Mouse (Mus musculus): ENCODE data around the gene Olfm2.

The Olfm2 gene

DNA sequence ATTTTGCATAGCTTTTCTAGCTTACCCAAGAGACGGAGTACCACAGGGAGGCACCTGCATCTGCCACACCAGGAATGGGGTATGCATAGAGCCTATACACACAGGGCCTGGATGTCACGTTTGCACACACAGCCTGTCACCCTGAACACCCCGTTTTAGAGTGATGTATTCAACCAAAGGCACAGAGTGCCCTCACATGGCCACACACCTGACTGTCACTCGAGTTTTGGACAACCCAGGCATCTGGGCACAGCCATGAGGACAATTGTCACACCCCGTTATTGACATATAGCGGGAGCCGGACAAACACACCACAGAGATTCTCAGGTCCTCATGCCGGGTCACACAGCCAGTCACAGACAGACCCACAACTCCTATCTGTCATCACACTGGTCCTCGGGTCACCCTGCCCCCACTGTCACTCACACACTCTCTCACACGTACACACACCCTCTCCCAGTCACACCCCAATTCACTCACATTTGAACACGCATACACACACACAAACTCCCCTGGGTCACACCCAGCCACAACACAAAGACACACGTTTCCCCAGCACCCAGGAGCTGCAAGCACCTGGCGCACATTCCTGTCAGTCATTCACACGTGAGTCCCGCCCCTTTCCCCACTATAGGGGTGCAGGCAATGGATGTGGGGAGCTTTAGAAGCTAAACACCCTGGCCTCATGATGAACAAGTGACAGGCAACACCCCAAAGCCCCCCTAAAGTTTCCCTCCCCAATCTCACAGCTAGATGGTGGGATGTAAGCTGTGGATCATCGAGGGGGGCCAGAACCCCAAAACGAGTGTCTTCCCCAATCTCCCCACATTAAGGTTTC lies 801 bp downstream of the Olfm2 start:
- DNase-seq = no peak

DNA sequence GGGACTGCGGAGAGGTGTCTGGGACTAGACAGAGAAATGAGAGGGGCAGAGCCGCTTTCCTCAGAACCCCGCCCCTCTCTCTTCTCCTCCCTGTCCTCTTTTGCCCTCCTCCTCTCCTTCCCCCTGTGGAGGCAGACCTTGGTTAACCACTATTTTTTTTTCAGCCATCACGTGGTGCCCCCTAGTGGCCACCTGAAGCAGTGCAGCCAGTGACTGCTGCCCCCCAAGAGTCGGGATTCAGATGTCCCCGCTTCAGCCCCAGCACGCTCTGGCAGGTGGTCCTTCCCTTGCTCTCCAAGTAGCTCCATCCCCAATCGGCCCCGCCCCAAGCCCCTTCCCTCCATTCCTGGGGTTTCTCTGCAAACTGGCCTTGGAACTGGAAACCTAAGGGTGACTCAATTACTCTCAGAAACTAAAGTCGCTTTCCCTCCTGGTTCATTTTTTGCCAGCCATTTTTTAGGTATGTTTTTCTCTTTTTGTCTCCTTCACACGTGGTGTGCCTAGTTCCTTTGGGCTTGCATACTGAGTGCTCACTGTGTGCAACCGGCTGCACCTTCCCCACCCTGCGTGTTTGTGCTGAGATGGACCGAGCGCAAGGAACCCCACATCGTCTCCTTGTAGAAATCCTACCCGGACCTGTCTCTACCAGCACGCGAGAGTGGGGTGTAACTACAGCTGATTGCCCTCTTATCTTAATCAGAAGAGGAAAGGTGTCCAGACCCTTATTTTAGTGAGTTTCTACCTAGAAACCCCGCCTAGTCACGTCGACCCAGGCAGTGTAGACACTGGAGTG lies 2.0 kb downstream of the Olfm2 start:
- DNase-seq = no peak

DNA sequence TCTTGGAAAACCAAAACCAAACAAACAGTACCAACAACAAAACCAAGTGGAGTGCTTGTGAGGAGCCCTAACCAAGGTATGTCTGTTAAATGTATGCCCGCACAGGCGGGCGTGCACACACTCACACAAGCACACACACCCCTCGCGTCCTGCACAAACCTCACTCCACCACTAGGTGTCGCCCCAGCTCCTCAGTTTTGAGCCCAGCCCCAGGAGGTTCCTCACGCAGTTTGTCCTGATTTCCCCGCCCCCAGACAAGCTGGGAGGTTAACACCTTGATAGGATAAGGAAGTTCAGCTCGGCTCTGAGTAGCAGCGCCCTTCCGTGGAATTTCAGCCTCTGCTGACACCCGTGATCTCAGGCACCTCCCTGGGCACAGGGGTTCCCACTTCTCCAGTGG lies 5.7 kb downstream of the Olfm2 start:
- DNase-seq = peak; percentile 45

DNA sequence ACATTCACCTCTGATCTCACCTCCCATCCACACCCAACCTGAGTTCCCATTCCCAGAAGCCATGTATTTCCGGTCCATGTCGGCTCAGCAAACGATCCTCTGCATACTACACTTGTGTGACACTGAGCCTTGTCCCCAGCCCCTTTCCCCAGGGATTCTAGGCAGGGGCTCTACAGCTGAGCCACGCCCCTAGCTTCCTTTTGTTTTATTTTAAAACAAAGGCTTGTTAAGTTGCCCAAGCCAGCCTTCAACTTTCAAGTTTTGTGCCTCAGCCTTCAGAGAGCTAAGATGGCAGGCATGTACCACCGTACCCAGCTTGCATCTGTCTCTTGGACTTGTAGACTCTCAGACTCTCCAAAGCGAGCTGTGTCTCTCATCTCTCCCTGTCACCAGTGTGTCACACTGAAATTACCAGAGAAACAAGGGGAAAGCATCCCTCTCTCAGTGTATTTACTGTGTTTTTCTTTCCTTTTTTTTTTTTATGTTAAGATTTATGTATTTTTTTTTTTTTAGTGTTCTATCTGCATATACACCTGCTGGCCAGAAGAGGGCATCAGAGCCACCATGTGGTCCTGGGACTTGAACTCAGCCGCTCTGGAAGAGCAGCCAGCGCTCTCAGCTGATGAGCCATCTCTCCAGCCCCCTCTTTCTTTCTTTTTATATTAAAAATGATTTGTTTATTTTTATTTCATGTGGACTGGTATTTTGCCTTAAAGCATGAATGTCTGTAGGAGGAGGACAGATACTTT lies 7.7 kb downstream of the Olfm2 start:
- no peak for DNase-seq

DNA sequence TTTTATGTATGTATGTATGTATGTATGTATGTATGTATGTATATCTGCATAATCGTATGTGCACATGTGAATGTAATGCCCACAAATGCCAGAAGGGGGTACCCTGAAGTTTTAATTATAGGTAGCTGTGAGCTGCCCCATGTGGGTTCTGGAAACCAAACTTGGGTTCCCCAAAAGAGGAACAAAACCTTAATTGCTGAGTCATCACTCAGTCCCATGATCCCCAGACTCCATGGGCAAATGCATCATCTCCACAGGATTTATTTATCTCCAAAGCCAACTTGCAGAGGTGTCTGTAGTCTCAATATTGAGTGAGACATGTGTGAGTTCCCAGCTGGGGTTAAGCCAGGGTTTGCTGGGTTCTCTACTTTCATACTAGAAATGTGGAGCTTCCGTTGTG lies 8.9 kb downstream of the Olfm2 start:
- DNase-seq = no peak

DNA sequence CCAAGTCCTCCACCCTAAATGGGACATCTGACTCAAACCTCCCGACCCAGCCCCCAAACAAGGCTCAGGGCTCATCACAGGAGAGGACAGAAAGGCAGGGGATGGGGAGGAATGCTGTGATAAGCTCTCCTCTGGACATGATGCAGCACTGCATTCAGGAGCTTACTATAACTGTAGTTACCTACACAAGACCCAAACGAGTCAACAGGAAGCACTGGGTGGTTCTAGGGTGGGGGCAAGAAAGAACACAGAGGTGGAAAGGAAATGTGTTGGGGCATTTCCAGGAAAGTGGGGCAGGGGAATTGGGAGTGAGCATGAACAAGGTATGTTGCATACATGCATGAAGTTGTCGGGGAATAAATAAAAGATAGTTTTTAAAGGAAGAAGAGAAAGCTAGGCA lies 11.5 kb downstream of the Olfm2 start:
- DNase-seq = no peak

DNA sequence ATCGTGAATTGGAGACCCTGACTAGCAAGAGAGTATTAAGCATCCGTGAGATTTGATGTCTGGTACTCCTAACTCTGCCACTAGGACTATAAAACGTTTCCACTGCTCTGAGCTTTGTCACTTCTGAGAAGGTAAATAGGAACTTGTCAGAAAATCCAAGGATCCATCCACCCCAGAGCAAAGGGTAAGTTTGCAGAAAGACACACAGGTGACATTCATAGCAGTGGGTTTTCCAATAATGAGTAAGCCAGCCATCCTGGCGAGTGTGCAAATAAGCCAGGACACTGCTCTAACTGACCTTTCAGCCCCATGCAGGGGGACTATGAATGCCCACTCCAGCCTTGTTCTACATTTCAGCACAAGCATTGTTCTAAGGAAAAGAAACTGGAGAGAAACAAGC lies 14.4 kb downstream of the Olfm2 start:
- no peak for DNase-seq

DNA sequence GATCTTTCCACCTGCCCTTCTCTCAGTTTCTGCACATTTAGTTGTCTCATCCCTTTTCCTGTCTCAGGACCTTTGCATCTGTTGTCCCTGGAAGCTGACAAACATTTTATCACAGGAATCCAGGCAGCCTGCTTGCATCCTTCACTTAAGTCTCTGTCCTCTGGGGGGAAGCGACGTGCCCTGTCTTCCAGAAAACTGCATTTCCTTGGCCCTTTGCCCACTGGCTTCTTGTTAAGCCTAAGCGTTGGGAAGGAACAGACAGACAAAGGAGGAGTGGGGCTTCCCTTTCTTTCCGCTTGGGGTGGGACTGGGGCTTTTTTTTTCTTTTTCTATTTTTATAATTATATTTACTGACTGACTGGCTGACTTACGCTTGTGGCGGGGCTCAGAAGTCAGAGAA lies 16.7 kb downstream of the Olfm2 start:
- DNase-seq = no peak

DNA sequence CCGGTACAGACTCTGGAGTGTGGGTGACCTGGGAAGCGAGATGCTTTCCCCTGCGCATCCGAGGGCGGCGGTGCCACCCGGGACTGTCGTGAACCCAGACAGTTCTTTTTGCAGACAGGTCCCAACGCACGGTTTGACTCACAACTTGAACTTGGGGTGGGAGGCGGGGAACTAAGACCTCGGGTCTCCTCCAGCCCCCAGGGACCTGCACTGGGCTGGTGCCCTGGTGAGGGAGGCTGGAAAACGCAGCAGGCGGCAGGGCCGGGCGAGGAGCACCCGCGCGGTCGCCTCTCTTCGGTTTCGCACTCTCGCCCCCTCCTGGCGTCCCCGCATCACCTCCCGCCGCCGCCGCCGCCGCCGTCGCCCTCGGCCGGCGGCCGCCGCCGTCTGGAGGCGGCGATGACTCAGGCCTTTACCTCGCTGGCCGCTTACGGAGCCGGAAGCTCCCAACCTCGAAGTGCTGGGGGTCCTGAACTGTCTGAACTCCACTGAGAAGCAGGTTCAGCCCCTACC lies 18.5 kb downstream of the Olfm2 start:
- DNase-seq = no peak

DNA sequence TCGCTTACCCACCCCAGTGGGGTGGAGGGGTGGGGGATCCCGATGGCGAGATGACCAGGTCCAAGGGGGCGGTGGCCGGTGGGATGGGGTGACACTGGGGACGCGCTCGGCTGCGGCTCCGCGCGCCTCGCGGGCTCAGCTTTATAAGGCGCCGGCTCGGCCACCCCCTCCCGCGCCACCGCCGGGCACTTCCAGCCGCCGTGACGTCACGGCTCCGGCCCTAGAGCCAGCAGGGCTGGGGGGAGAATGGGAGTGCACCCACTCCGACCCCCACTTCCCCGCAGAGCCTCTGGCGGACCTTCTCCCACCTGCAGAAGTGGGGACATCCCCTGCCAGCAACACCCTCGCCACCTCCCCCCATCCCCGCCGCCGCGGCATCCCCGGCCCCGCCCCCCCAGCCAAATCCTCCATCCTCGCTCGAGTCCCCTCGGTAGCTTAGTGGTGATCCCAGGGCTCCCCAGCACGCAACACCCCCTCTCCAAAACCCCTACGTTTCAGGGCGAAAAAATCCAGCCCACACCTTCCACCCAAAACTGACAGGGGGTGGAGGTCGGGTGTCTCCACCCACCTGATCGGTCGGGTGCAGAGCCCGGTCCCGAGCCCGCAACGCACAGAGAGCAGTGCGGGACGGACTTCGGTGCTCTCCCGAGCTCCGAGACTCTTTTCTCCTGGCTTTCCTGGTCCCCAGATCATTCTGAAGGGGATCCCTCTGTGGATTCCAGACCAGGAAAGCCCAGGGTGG lies 19.1 kb downstream of the Olfm2 start:
- no peak for DNase-seq

DNA sequence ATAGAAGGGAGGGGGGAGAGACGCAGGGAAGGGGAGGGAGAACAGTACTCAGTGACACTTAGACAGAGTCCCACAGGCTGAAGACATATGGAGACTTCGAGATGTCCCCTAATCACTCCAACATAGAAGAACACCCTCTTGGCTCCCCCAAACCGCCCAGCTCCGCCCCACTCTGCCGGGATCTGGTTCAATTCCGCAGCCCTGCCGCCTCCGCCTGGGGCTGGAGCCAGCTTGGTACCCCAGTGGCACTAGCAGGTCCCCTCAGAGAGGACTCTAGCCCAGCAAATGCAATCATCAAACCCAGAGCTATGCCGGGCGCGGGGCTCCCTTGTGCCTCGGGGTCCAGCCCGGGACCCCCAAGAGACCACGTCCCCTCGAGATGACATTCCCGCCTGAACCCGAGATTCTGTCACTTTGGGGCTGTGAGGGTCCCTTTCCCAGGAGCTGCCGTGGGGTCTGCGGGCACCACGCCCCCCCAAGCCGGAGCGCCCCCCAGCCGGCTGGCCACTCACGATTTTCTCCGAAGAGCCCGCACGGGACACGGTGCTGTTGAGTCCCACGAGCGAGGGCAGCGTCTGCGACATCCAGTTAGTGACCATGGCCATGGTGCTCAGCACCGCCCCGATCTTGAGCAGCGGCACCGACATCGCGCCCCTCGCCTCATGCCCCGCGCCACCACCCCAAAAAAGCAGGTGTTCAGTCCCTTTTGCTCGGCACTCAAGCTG lies 19.9 kb downstream of the Olfm2 start:
- no peak for DNase-seq

DNA sequence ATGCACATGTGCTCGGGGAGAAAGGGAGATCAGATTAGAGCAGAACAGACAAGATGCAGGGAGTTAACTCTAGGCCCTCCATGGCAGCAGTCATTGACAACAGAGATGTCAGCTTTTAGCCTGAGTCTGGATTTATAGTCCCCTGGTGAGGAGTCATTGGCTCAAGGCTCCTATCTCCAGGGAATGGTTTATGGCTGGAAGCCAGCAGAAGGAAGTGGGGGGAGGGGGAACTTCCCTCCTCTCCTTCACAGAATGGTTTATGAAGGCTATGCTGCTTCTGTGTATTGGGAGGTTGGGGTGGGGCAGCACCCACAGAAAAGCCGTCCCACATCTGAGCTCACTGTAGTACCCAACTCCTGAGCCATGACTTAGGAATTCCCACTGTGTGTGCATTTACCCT lies 24.6 kb downstream of the Olfm2 start:
- DNase-seq = no peak

DNA sequence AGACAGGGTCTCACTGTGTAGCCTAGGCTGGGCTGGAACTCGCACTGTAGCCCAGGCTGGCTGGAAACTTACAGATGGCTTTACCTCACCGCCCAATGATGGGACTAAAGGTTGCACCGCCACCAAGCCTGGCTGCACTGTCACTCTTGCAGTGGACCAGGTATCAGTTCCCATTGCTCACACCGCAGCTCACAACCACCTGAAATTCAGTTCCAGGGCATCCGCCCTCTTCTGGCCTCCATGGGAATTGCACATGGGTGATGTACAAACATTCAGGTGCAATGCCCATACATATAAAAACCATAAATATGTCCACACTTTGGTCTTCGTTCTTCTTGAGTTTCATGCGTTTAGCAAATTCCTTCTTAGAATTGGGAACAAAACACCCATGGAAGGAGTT lies 30.8 kb downstream of the Olfm2 start:
- no peak for DNase-seq

DNA sequence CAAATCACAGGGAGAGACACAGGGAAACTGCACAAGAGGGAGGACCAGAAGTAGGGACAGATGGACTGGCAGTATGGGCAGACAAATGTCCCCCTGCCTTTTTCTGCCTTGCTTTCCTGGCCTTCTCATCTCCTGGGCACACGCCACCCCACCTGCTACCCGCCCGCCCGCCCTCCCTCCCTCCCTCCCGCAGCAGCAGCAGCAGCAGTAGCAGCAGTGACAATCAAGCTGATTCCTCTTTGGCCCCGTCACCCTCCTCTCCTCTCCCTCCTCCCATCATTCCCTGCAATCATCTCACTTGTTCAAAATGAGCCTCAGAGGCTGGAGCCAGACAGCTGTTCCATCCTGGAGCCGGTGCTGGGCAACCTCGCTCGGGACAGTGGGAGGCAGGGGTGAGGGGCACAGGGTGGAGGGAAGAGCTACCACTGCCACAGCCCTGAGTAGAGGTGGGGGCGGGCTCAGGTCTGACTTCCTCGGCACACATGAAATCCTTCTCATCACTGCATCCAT lies 32.6 kb downstream of the Olfm2 start:
- DNase-seq = no peak

DNA sequence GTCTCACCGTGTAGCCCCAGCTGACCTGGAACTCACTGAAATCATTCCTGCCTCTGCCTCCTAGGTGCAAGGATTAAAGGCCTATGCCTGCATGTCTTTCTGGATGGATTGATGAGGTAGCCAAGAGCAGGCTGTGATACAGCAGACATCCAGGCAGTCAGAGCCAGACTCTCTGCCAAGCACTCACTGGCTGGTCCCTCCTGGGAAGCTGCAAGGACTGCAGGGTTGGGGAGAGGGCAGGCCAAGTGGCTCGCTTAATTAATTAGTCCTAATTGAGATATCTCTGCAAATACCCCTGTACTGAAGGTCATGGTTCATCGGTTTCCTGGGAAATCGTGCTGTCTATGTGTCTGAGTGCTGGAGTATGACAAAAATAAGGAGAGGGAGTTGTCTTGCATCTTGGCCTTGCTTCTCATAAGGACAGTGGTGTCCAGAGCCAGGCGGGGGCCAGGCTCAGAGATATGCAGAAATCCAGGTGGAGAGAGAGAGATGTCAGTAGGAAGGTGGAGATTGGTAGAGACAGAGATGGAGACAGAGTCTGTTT lies 33.1 kb downstream of the Olfm2 start:
- DNase-seq = no peak

DNA sequence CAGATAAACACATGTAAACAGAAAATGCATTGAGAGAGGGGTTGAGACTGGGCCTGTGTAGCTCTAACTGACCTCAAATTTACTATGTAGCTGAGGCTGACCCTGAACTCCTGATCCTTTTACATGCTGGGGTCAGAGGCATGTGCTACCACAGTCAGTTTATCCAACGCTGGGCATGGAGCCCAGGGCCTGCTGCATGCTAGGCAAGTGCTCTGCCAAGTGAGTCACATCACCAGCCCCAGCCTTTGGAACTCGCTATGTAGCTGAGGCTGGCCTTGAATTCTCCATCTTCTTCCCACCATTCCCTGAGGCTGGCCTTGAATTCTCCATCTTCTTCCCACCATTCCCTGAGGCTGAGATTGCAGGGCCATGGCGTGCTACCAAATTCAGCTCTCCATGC lies 35.7 kb downstream of the Olfm2 start:
- DNase-seq = no peak

DNA sequence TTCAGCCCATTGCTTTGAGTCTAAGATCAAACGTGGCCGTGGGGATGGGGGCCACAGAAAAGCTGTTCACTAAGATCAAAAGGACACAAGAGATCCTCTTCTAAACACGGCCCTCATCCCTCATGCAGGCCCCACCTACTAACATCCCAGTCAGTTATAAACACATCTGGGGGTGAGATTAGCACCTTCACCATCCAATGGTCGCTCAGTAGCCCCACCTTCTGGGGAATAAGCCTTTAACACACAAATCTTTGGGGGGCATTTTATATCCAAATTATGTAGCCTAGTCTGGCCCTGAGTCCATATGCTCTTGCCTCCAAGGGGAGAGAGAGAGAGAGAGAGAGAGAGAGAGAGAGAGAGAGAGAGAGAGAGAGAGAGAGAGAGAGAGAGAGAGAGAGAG lies 40.2 kb downstream of the Olfm2 start:
- DNase-seq = no peak

DNA sequence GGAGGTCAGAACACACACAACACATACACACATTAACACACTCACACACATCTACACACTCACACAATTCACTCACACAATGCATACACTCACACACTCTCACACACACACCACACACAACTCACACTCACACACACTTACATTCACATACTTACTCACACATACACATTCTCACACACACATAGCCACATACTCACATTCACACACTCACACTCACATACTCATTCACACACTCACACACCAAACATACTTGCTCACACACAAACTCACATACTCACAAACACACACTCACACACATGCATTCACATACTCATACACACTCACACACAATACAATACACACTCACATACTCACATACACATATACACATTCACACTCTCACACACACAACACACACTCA lies 40.7 kb downstream of the Olfm2 start:
- DNase-seq = no peak

DNA sequence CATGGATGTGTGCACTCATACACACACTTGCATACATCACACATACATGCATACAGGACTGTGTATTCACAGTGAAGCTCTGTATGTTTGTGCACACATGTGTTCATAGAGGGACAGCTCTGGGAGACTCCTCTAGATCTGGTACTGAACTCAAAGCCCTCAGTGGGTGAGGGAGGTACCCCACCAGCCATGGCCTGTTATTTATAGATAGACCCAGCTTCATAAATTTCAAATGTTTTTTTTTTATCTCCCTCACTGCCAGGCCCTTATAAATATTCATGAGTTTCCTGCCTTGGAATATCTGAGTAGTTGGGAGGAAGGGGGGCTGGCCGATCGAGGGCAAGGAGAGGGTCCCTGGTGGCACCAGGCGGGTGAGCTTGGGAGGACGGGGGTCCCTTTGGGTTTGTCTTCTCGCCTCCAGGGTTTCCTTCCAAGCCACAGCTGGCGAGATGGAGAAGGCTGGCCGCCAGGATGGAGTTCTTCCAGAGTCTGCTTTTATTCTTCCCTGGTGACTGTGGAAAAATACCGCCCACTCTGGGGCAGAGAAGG lies 42.2 kb downstream of the Olfm2 start:
- DNase-seq = no peak

DNA sequence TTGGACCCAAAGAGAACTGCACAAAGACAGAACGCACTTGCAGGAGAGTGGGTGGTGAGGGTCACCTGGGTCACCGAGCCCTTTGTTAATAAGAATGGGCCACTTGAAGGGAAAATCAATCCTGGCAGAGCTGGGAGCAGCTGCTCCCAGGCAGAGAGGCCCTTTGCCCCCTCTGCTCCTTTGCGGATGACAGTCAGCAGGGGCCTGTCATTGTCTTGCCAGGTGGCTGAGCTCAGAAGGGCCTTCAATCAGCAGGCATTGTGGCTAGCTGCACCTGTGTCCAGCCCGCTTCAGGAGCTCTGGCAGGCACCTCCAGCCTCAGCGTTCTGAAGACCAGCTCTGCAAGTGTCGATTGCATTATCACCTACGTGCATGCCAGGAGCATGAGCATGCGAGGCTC lies 48.7 kb downstream of the Olfm2 start:
- no peak for DNase-seq

DNA sequence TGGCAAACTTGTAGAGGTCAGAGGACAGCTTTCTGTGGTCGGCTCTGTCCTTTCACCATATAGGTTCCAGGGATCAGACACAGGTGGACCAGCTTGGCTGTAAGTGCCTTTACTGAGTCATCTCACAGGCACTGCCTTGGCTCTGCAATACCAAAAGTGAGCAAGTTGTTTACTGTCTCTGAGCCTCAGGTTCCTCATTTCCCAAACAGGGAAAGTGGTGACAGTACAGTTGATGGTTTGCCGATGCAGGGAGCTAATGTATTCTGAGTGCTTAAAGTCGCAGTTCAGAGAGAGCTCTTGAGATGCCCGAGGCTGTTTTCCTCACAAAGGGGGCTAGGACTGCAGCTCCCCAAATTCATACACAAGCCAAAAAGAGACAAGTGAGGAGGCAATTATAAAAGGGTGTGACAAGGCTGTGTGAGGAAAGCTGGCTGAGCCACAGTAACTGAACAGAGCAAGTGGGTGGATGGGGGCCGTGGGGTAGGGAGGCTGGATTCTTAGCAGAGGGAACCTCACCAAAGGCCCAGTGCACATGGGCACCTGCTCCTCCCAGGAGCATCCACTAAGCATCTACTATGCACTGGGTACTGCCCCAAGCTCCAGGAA lies 49.9 kb downstream of the Olfm2 start:
- no peak for DNase-seq
